Mouse (Mus musculus) frontal cortex, postnatal 25 days (tissue): ENCODE data around the gene S1pr4.

Experiments used
- DNase-seq, 2 experiments: peaks; one replicate each; pipeline ENCODE4 v3.0.0; 2022; ENCODE audit warnings: low spot score in 2 of 2

The S1pr4 gene

GRCm38 (mm10) chr10:81500032-81500431 lies at the start of gene S1pr4:
TSS of gene S1pr4 (minus strand) at chr10:81500132.
- no peak for DNase-seq

GRCm38 (mm10) chr10:81548944-81549343 lies 49.0 kb upstream of the S1pr4 start:
- DNase-seq = no peak

GRCm38 (mm10) chr10:81546788-81547571 lies 47.0 kb upstream of the S1pr4 start:
- no peak for DNase-seq

DNA sequence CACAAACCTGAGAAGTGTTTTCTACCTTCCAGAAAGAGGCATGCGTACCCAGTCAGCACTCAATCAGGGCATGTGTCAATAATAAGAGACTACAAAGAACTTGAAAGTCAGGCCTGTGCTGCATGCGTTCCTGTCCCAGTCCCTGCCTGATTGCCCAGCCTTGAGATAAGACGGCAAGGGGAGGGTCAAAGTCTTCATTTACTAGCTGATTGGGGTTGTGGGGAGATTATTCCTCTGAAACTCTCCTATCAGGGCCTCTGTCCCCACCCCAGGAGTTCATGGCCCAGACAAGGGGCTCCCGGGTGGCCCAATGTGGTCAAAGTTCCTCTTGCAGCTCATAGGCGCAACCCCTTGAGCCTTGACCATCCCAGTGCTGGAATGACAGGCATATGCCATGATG lies 46.4 kb upstream of the S1pr4 start:
- no peak for DNase-seq

DNA sequence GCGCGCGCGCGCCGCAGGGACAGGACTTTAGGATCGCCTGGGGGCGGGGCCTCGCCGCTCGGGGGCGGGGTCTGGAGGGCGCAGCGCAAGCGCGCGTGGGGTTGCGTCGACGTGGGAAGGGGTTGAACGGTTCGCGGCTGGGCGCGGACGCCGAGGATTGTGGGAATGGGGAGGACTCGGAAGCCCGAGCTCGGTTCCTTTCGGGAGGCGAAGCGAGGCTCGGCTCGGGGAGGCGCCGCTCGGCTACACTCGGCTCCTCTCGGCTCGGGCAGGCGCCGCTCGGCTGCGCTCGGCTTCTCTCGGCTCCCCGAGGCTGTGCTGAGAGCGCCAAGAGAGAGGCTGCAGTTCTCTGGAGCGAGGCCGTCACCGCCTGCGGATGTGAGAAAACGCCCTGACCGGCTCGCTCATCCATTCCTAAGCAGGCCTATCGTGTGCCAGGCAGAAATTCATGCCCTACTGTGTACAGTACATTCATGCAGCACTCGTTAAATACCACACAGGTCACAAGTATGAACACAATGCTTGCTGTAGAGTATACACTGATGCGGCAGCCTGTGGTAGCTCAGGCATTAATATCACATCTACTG lies 45.3 kb upstream of the S1pr4 start, which contains the start of gene Gna11:
Gene Gna11 (minus strand): TSS at position 30 of the 587 bp plus-strand sequence.
- DNase-seq = peak; percentile 96 to 98

GRCm38 (mm10) chr10:81544296-81545160 lies 44.6 kb upstream of the S1pr4 start:
- no peak for DNase-seq

DNA sequence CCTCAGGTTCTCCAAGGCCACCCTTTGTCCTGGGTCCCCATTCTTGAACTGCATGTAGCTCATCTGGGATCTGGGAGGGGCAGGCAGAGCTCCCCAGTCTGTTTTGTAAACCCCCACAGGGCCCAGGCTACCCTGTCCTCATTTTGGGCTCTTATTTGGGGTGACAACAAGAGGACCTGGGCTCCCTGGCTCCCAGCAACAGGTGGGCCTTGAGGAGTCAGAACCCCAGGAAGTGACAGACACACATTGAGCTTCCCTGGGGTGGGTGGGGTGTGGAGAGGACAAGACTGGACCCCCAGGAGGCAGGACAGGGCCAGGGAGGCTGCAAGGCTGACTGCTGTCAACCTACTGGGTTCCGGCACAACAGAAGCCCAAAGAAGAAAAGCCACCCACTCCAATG lies 43.7 kb upstream of the S1pr4 start:
- no peak for DNase-seq

DNA sequence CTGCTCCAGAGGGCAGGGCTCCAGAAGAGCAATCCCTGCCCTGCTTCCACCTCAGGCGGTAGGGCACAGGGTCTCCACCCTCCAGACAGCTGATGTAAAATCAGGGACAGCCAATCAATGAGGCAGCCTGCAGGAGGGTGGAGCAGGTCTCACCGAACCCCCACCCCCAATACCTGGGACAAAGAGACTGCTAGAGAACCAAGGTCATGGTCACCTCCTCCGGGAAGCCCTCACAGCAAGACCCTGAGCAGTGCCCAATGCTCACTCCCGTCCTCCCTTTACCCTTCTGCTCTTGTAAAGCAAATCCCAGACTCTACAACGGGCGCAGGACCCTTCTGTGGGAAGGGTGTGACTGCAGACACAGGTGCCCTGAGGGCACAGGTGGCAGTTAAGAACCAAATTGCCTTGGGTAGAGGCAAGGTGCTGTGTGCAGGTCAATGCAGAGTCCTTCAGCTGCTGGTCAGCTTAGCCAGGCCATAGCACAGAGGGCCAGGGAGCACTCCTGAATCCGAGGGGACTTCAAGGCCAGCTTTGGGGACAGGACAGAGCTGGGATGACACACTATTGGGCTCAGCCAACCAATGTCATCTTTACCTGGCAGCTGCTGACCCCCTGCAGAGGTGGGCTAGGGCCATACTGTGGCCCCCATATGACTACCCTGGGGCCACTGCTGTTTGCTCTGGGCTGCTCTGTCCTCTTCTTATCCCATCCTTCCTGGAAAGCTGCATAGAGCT lies 43.0 kb upstream of the S1pr4 start:
- no peak for DNase-seq

DNA sequence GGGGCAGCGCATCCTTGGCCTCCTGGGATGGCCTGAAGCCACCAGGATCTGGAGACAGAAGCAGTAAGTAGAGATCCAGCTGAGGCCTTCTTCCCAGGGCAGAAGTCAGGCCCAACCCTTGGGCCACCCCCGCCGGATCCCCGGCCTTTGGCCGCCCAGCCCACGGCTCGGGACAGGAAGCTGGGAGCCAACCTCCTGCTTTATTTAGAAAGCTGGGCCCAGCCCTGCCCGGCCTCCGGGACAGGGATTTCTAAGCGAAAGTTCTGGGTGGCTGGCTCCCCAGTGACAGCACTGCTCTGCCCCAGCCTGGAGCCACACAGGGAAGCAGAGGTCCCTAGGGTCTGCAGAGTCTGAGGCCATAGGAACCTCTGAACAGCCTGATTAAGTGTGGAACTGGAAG lies 41.9 kb upstream of the S1pr4 start:
- DNase-seq = no peak

GRCm38 (mm10) chr10:81541363-81541762 lies 41.4 kb upstream of the S1pr4 start:
- no peak for DNase-seq

DNA sequence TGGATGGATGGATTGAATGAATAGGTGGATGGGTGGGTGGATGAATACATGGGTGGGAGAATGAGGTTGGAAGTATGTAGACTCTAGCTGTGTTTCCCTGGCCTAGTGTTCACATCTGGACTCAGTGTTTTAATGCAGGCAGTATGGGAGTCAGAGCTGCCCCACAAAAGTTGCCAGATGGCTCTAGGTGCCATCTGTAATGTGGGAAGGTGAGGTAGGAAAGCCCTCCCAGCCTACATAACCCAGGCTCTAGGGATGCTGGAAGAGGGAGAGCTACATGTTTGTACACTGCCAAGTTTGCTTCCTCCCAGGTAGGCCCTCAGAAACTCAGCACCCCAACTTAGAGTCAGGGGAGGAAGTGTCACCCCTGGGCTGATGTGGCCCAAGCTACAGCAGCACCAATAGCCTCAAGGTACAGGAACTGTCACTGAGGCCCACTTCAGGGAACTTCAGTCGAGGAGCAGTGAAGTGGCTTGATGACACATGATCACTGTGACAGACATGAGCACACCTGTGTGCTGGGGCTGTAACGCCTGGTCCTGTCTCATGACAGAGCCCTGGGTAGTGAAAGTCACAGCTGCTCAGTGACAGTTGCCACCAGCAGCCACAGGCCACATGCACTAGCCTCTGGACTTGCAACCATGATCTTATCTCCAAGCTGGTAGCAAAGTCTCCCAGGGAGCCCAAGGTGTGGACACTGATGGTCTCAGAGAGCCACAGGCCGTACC lies 38.6 kb upstream of the S1pr4 start:
- DNase-seq = no peak

DNA sequence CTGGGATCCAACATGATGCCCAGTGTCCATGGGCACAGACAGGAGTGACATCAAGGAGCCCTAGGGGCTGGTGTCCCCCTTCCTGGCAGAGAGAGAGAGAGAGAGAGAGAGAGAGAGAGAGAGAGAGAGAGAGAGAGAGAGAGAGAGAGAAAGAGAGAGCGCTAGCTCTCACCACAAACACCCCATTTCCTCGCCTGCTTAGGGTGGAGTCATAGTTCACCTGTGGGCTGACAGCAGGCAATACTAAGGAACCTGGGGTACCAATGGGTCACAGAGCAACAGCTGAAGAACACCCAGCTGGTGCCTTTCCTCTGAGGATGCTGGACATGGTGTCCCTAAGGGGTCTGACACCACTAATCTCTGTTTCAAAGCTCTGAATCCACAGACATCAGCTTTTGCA lies 37.5 kb upstream of the S1pr4 start:
- no peak for DNase-seq

GRCm38 (mm10) chr10:81536734-81537133 lies 36.8 kb upstream of the S1pr4 start:
- no peak for DNase-seq

DNA sequence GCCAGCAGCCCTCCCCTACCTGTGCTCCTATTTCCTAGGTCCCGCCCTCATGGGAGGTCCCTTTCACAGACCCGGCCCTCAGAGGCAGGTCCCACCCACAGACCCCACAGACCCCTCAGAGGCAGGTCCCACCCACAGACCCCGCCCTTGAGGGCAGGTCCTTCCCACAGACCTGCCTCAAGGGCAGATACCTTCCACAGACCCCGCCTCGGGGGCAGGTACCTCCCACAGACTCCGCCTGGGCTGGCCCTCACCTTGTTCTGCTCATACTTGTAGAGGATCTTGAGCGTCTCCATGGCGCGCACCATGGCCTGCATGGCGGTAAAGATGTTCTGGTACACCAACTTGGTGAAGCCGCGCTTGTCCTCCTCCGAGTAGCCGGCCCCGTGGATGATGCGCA lies 34.9 kb upstream of the S1pr4 start:
- no peak for DNase-seq

GRCm38 (mm10) chr10:81526779-81527178 lies 26.8 kb upstream of the S1pr4 start:
- DNase-seq = peak; percentile 61 to 75

- no peak for DNase-seq
These were observed 25.2 kb upstream of the S1pr4 start for GRCm38 (mm10) chr10:81525017-81525694.

DNA sequence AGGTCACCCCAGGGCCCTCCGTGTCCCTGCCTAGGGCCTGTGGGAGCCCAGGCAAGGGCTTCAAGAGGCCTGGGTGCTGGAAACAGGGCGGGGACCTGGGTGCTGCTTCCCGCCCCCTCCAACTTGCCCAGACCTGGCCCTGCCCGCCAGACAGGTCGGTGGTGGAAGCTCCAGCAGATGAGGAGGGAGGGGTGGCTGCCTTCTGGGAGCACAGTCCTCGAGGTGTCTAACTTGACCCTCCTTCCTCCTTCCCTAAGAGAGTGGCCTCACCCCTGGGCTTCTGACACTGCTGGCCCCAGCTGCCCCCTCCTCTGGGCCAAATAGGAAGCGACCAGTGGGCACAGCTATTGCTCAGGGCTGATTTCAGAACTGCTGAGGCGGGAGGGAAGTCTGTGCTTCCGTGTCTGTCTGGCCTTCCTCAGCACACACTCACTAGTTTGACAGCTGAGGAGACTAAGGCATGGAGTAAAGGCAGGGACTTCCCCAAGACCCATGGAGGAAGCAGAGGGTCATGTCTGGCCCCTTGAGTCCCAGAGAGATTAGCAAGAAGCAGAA lies 24.2 kb upstream of the S1pr4 start, which contains the start of gene Gna15:
Gene Gna15 (minus strand): TSS at position 175 of the 555 bp plus-strand sequence.
- no peak for DNase-seq

DNA sequence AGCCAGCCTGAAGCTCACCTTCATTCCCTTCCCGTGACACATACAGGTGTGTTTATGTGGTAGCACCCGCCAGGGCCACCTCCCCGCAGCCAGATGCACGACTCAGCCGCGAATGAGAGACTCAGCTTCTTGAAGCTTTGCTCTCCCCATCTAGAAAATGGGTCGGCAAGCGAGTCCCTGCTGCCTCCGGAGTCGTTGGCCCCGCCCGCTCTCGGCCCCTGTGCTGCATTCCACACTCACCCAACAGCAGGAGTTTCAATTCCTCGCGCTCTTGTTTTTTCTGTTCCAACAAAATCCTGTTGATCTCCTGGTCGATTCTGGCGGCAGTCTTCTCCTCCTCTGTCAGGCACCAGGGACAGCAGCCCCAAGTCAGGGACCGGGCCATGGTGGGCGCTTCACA lies 23.6 kb upstream of the S1pr4 start:
- no peak for DNase-seq

GRCm38 (mm10) chr10:81523142-81523541 lies 23.2 kb upstream of the S1pr4 start:
- DNase-seq = no peak

DNA sequence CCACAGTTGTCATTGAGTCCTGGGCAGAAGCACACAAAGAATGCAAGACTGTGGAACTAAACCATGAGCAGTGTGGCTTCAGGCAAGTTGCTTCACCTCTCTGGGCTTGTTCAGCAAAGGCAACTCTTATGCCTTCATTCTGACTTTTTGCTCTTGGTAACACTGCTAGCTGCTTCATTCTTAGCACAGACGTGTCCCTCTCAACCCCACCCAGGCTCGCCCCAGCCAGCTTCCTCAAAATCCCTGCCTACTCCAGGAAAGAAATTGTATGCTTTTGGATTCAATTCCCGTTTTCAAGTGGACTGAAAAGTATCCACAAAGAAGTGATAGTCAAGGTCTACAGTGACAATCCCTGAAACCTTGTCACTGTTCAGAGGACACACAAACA lies 20.0 kb upstream of the S1pr4 start:
- no peak for DNase-seq
